Mouse (Mus musculus) kidney, postnatal 0 days (tissue): ENCODE measurements at regions not wholly inside any gene's neighbourhood (a gene's known extent, or its start where the extent isn't known, plus 50 kb on each side); places are given as distances from the start of the nearest gene placed in this dataset.

ENCODE experiments used
- ATAC-seq: fragments of 200-750 bp; cut with Nextera tagmentation; replicated peaks from 2 replicates; pipeline ENCODE4 v1.8.0; 2017; ENCODE audit warnings: low read depth, moderate number of reproducible peaks, moderate TSS enrichment, moderate library complexity; ENCODE audit not compliant: low FRiP score
- DNase-seq: peaks from one replicate; pipeline ENCODE4 v3.0.0-alpha.2; 2016; ENCODE audit warnings: low spot score
- H3K27ac ChIP-seq: fragments of 300-500 bp; sonication (generic); 2 replicates; pipeline ENCODE4 v1.5.1; 2014; ENCODE audit warnings: mild to moderate bottlenecking
- H3K27me3 ChIP-seq: fragments of 300-500 bp; sonication (generic); 2 replicates; pipeline ENCODE4 v1.6.1; 2014; ENCODE audit warnings: low read length, mixed read lengths; ENCODE audit not compliant: insufficient read depth
- H3K36me3 ChIP-seq: fragments of 300-500 bp; sonication (generic); 2 replicates; pipeline ENCODE4 v1.6.1; 2014; ENCODE audit warnings: low read length, mixed read lengths; ENCODE audit not compliant: insufficient read depth
- H3K4me1 ChIP-seq: fragments of 300-500 bp; sonication (generic); replicated peaks from 2 replicates; pipeline ENCODE4 v1.6.1; 2014; ENCODE audit warnings: antibody characterized with exemption, low read length, mixed read lengths; ENCODE audit not compliant: insufficient read depth
- H3K4me2 ChIP-seq: fragments of 300-500 bp; sonication (generic); 2 replicates; pipeline ENCODE4 v1.6.1; 2014; ENCODE audit warnings: mild to moderate bottlenecking, low read length, moderate library complexity, mixed read lengths
- H3K4me3 ChIP-seq: fragments of 300-500 bp; sonication (generic); replicated peaks from 2 replicates; pipeline ENCODE4 v1.5.1; 2014; ENCODE audit warnings: low read depth, low read length
- H3K9ac ChIP-seq: fragments of 300-500 bp; sonication (generic); 2 replicates; pipeline ENCODE4 v1.6.1; 2014; ENCODE audit warnings: low read depth, low read length
- H3K9me3 ChIP-seq: fragments of 300-500 bp; sonication (generic); replicated peaks from 2 replicates; pipeline ENCODE4 v1.6.1; 2016; ENCODE audit warnings: low read length, inconsistent platforms, mixed read lengths
- CTCF ChIP-seq: IDR thresholded peaks from 2 replicates; pipeline ENCODE4 v1.5.1; 2016; ENCODE audit warnings: antibody characterized with exemption, low read depth, mild to moderate bottlenecking, moderate library complexity
- WGBS: fragments of 180-500 bp; shearing (Covaris S2); extraction: QIAGEN DNeasy Blood & Tissue Kit; methylation state at CpG from one replicate; pipeline ENCODE4 v1.1.7; 2014; 5-methylcytosine and 5-hydroxymethylcytosine counted together

- H3K27ac ChIP-seq, result no peak overlapping the region
- no peak overlapping the region for H3K4me2 ChIP-seq
- no peaks in the 10 kb centered on the region for H3K4me1 ChIP-seq
- WGBS, result 71% methylated on average over 3 of the region's 3 CpGs
- no peak for ATAC-seq
- no peaks in the 10 kb centered on the region for H3K27me3 ChIP-seq
- no peaks in the 10 kb centered on the region for H3K9me3 ChIP-seq
- no peak for DNase-seq
- TF ChIP-seq CTCF, result no peak
- H3K9ac ChIP-seq, result no peak overlapping the region
- no peaks in the 10 kb centered on the region for H3K36me3 ChIP-seq
- H3K4me3 ChIP-seq, result no peak overlapping the region
Observed at GRCm38 (mm10) chr10:122561924-122562323, 113.6 kb downstream of the Avpr1a start.

GRCm38 (mm10) chr10:122562542-122562941, 114.2 kb downstream of the Avpr1a start:
- H3K4me2 ChIP-seq, result no peak overlapping the region
- no peaks in the 10 kb centered on the region for H3K4me1 ChIP-seq
- no peak overlapping the region for H3K9ac ChIP-seq
- ATAC-seq (no peak), DNase-seq (no peak)
- TF ChIP-seq CTCF, result no peak
- no peaks in the 10 kb centered on the region for H3K27me3 ChIP-seq
- H3K27ac ChIP-seq, result no peak overlapping the region
- 75% methylated on average over 6 of the region's 6 CpGs for WGBS
- H3K9me3 ChIP-seq, result no peaks in the 10 kb centered on the region
- H3K36me3 ChIP-seq, result no peaks in the 10 kb centered on the region
- H3K4me3 ChIP-seq, result no peak overlapping the region

- DNase-seq (peak; percentile 71), ATAC-seq (no peak)
- H3K9me3 ChIP-seq, result no peaks in the 10 kb centered on the region
- H3K4me1 ChIP-seq, result no peaks in the 10 kb centered on the region
- H3K4me3 ChIP-seq, result no peak overlapping the region
- H3K27ac ChIP-seq, result no peak overlapping the region
- no peaks in the 10 kb centered on the region for H3K27me3 ChIP-seq
- H3K4me2 ChIP-seq, result peak overlapping the region; percentile 46
- no peaks in the 10 kb centered on the region for H3K36me3 ChIP-seq
- TF ChIP-seq CTCF, result no peak
- no peak overlapping the region for H3K9ac ChIP-seq
- WGBS, result 36% methylated on average over 10 of the region's 10 CpGs
Observed at GRCm38 (mm10) chr10:122563973-122564372, 114.6 kb upstream of the Ppm1h start.

- Histone ChIP-seq H3K4me3 (no peak overlapping the region), H3K27ac (no peak overlapping the region), H3K4me2 (peak overlapping the region; percentile 46), H3K9ac (no peak overlapping the region), H3K9me3 (no peaks in the 10 kb centered on the region), H3K27me3 (no peaks in the 10 kb centered on the region), H3K36me3 (no peaks in the 10 kb centered on the region), H3K4me1 (no peaks in the 10 kb centered on the region)
- WGBS, result 60% methylated on average over 10 of the region's 10 CpGs
- ATAC-seq (no peak), DNase-seq (peak; percentile 23)
- no peak for TF ChIP-seq CTCF
Observed at GRCm38 (mm10) chr10:122564473-122564872, 114.1 kb upstream of the Ppm1h start.

DNA sequence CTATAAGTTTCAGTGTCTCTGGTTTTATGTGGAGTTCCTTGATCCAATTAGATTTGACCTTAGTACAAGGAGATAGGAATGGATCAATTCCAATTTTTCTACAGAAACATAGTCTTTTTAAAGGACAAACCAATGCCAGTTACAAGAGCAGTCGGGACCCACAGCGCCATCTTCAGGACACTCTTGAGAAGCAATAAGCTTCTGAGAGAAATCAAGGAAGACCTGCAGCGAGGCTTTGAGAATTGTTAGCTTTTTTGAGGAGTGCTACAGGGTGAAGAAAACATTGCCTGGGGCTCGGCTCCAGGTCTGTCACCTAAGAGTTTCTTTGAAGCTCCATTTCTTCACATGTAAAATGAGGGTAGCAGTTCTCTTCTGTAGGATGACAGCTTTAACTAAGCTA, 112.0 kb upstream of the Ppm1h start:
- no peaks in the 10 kb centered on the region for H3K36me3 ChIP-seq
- H3K9me3 ChIP-seq, result no peaks in the 10 kb centered on the region
- DNase-seq, result no peak
- no peak overlapping the region for H3K4me3 ChIP-seq
- TF ChIP-seq CTCF, result peak; percentile 29; the same call in 1 of the 2 replicates
- ATAC-seq, result no peak
- H3K27me3 ChIP-seq, result no peaks in the 10 kb centered on the region
- WGBS, result 66% methylated on average over 4 of the region's 4 CpGs
- H3K9ac ChIP-seq, result no peak overlapping the region
- H3K27ac ChIP-seq, result no peak overlapping the region
- H3K4me2 ChIP-seq, result no peak overlapping the region
- H3K4me1 ChIP-seq, result no peaks in the 10 kb centered on the region

- H3K9me3 ChIP-seq, result no peaks in the 10 kb centered on the region
- no peaks in the 10 kb centered on the region for H3K4me1 ChIP-seq
- H3K9ac ChIP-seq, result no peak overlapping the region
- no peak for TF ChIP-seq CTCF
- ATAC-seq (no peak), DNase-seq (no peak)
- H3K4me2 ChIP-seq, result no peak overlapping the region
- H3K4me3 ChIP-seq, result no peak overlapping the region
- H3K36me3 ChIP-seq, result no peaks in the 10 kb centered on the region
- WGBS, result 59% methylated on average over 13 of the region's 13 CpGs
- no peaks in the 10 kb centered on the region for H3K27me3 ChIP-seq
- no peak overlapping the region for H3K27ac ChIP-seq
Observed at GRCm38 (mm10) chr10:122569546-122570202, 108.9 kb upstream of the Ppm1h start.
